Mouse (Mus musculus): ENCODE data around the gene Tef.

Gene Tef

DNA sequence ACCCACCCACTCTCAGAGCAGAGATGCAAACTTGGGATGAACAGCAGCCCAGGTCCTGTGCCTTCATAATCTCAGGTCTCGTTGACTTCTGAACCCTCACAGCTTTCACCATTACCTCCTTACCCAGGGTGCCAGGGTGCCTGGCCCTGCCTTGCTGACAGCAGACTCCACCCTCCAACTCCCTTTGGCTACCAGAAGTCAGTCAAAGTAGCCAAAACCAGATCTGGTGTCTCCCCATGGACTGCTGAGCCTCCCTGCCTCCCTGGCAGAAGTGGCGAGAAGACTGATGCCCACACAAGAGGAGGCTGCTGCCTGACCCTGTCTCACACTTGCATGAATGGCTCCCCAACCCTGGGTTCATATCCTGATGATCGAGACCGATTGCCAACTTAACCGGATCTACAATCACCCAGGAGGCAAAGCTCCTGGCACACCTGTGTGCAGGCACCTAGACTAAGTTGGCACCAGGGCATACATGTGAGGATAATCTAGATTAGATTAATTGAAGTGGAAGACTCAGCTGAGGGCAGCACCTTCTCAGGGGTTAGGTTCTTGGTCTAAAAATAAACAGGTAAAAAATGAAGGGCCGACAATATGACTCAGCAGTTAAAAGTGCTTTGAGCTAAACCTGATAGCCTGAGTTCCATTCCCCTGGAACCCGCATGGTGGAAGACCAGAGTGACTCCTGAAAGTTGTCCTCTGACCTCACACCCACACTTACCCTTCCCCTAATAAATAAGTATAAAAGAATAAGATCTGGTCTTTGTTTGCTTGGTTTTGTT lies 26.4 kb downstream of the Tef start:
- DNase-seq (ENCODE audit: low read depth, low spot score): no peak

GRCm38 (mm10) chr15:81829208-81829580 lies 27.0 kb downstream of the Tef start:
- DNase-seq (ENCODE audit: low read depth, low spot score): no peak

DNA sequence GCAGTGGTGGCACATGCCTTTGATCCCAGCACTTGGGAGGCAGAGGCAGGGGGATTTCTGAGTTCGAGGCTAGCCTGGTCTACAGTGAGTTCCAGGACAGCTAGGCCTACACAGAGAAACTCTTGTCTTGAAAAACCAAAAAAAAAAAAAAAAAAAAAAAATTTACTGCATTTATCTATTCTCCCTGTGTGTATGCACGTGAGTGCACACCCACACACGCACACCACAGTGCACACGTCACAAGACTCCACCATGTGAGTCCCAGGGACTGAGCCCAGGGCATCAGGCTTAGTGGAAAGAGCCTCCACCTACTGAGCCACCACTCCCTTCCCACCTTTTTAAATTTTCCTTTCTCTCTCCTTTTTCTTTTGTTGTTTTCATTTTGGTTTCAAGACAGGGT lies 28.3 kb downstream of the Tef start:
- DNase-seq (ENCODE audit: low read depth, low spot score): no peak

- peak; percentile 80 for DNase-seq (ENCODE audit: low read depth, low spot score)
These were observed 29.1 kb downstream of the Tef start for GRCm38 (mm10) chr15:81831136-81831825.

DNA sequence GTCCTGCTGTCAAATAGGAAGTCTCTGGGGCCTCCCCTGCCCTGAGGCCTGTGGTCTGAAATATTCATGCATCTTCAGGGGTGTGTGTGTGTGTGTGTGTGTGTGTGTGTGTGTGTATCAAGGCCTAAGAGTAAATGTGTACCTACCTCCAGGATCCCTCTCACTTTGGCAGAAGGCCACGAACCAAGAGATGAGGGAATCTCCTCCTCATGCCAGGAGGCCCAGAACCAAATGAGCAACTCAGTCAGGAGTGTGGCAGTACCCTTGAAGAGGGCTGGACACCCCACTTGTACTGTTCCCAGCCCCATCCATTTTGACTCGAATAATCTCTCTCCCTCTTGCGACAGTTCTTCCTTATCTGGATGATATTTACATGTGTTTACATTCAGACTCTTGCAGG lies 30.0 kb downstream of the Tef start:
- no peak for DNase-seq (ENCODE audit: low read depth, low spot score)

GRCm38 (mm10) chr15:81833481-81833880 lies 31.3 kb downstream of the Tef start:
- no peak for DNase-seq (ENCODE audit: low read depth, low spot score)

DNA sequence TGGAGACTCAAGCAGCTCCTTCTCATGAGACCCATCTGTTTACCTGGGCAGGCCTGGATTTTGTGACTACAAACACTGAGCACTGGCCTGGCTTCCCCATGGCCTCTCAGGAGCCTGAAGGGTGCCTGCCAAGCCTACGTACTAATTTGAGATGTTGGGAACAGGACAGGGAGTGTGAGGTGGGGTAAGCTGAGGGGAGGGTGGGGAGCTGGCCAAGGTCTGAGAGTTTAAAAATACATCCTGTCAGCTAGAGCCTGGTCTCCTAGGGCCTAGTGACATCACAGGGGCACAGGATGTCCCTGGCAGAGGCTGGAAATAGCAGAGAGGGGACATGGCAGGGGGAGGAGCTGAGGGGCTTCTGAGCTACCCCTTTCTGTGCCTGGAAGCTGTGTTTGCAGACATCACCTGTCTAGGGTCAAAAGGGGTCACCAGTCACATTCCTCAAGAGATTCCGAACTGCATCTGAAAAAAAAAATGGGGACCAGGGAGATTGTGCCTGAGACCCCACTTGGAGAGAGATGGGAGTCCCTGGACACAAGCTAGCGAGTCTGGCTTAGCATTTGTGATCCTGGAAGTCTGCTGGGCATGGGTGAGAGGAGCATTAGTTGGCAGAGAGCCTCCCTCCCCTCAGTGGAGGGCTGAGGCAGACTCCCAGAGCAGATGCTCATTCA lies 32.1 kb downstream of the Tef start:
- DNase-seq (ENCODE audit: low read depth, low spot score): no peak

DNA sequence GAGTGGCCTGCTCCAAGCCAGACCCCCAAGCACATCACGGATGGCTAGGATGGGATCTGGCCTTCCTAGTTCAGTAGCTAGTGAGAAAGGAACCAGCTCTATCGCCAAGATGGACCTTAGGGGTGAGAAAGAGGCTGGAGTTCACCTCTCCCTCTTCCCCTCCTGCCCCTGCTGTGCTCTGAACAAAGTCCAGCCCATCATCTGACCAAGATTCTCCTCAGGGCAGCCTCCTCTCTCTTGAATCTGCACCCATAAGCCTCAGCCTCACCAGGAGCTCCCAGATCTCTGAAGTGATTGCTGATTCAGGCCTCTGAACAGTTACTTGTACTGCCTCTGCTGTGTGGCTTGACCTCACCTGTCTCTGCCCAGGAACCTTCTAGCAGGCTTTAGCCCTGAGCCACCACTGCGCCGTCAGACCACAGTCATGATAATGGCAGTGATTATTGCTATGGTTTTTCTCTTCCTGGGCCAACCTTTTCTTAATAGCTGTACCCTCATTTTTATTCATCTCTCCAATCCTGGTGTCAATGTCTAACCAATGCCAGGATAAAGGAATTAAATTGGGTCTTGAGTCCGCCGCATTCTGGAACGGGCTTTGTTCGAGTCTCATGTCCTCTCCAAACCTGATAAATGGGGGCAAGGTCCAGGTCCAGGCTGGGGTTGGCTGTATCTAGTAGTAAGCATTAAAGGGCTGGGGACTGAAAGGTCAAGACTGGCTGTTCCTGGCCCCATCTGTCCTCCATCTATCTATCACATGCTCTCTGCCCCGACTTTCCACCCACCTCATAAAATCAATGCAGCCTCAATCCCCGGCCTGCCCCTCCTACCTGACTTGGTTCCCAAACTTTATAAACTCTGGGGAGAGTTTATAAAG lies 33.0 kb downstream of the Tef start:
- DNase-seq (ENCODE audit: low read depth, low spot score): no peak

- peak; percentile 85 for DNase-seq (ENCODE audit: low read depth, low spot score)
These were observed 34.1 kb downstream of the Tef start for GRCm38 (mm10) chr15:81836124-81836821.

DNA sequence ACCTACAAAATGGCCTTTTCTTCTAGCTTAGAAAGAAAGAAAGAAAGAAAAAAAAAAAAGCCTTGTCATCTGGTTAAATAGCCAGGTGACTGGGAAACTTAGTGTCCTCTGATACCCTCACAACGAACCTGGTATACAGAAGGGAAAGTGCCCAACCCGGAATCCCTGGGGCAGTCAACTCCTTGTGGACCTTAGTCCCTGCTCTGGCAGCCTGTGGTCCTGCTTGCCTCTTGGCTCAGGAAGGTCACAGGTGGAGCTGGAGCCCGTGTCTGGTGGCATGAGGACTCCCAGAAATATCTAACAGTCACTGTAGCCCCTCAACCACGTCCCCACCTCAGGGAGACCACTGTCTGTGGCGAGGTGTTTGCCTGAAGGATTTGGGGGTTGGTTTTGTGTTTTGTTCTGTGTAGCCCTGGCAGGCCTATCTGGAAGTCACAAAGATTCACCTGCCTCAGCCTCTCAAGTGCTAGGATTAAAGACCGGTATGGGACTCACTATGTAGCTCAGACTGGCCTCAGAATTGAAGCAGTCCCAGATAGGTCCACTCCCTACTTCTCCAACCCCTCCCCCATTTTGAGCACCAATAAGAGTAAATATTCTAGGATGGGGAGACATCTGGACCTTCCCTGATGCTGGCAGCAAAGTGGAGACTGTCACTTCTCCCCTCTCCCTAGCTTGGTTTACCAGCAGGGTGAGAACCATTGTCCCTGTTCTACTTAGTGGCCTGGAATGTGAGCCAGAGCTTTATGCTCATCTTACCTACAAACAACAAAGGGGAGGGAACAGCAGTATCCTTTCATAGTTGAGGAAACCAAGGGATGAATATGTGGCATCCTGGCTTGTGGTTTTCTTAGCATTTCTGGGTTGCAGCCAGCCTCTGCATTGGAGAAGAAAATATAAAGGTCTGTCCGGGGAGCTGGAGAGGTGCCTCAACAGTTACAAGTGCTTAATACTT lies 35.0 kb downstream of the Tef start:
- DNase-seq (ENCODE audit: low read depth, low spot score): no peak

GRCm38 (mm10) chr15:81838554-81839235 lies 36.5 kb downstream of the Tef start:
- DNase-seq (ENCODE audit: low read depth, low spot score): no peak

GRCm38 (mm10) chr15:81839634-81840033 lies 37.4 kb downstream of the Tef start:
- DNase-seq (ENCODE audit: low read depth, low spot score): no peak

DNA sequence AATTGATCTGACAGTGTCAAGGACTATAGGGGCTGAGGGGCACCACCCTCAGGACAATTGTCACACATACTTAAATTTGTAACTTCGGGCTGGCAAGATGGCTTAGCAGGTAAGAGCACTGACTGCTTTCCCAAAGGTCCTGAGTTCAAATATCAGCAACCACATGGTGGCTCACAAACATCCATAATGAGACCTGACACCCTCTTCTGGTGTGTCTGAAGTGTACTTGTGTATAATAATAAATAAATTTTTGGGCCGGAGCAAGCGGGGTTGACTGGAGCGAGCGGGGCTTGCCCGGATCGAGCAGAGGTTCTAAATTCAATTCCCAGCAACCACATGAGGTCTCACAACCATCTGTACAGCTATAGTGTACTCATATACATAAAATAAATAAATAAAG lies 38.1 kb downstream of the Tef start:
- DNase-seq (ENCODE audit: low read depth, low spot score): no peak

GRCm38 (mm10) chr15:81842275-81842674 lies 40.1 kb downstream of the Tef start:
- no peak for DNase-seq (ENCODE audit: low read depth, low spot score)

- no peak for DNase-seq (ENCODE audit: low read depth, low spot score)
These were observed 42.9 kb downstream of the Tef start for GRCm38 (mm10) chr15:81845033-81845625.

GRCm38 (mm10) chr15:81845724-81846123 lies 43.5 kb downstream of the Tef start:
- DNase-seq (ENCODE audit: low read depth, low spot score): no peak

DNA sequence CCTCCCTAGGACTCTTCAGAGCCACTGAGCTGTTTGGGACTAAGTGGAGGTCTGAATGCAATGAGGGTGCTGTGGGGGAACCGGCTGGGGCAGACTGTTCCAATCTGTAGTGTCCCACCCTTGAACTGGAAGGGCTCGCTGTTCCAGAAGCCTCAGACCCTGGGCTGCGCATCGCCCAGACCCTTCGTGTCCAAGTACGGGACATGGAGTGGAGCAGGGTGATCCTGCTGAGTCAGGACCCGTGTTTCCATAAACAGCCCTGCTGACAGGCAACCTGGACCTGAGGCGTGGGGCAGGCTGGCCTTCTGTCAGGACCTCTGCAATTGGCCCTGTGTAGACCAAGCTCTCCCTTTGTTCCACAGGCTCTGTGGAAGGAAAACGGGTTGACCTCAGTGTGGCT lies 44.5 kb downstream of the Tef start:
- no peak for DNase-seq (ENCODE audit: low read depth, low spot score)

DNA sequence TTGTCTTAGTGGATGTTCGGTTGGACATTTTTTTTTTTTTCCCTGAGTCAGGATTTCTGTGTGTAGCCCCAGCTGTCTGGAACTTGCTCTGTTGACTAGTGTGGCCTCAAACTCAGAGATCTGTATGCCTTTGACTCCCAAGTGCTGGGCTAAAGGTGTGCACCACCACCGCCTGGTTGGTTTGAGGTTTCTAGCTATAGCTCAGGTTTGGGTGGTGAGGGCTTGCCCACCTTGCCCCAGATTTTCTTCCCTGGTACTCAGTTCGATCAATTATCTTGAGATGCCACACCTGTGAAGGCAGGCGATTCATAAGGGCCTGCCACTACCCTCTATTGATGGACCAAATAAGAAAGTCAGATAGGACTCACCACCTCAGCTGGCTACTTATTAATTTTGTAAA lies 44.9 kb downstream of the Tef start:
- no peak for DNase-seq (ENCODE audit: low read depth, low spot score)

- DNase-seq (ENCODE audit: low read depth, low spot score): no peak
These were observed 45.6 kb downstream of the Tef start for GRCm38 (mm10) chr15:81847861-81848260.

Measured in telencephalon, adult 2 months (tissue).